Mouse (Mus musculus): Measurements from ENCODE around the gene Akr1b3. TPM values are rescaled to one million over a fixed set of nuclear protein-coding genes. Genes with fewer than 3 reads are reported as not detected.

The Akr1b3 gene
- polyA plus RNA-seq (2012; ENCODE audit: low replicate concordance), result 29.2 and 47.3 TPM in 2 replicates

DNA sequence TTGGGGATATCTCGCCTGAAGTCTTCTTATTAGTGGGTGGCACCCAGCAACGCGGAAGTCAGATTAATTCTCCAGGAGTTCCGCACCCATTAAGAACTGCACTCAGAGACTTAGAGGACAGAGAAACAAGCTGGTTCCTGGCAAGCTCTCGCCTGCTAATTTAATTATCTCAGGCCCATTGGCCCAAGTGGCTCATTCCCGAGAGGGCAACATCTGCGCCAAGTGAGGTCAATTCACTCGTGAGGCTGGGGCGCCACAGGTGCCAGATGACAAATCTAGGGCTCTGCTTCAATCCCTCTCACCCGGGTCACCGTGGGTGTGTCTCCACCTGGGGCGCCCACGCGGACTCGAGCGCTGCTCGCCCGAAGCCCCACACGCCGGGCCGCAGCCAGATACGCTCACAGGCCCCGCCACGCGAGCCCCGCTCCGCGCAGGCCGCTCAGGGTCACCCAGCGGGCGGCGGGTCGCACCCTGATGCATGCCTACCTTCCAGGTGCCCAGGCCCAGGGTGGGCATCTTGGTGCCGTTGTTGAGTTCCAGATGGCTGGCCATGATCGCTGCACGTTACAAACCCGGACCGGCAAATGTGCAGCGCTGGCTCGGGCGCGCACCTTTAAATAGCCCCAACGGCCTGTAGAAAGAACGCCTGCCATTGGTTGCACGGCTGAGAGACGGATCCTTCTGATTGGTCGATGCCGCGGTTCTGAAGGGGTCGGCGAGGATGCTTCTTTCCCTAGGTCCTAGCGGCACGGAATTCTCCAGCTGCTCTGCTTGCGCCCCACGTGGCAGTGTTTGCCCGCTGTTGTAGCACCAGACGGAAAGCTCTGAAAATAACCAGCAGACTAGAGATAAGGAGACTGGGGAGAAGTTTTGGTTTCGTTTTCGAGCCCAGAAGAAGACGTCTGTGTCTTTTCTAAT lies at the start of gene Akr1b3:
Gene Akr1b3 (minus strand): TSS at position 625 of the 918 bp plus-strand sequence.

DNA sequence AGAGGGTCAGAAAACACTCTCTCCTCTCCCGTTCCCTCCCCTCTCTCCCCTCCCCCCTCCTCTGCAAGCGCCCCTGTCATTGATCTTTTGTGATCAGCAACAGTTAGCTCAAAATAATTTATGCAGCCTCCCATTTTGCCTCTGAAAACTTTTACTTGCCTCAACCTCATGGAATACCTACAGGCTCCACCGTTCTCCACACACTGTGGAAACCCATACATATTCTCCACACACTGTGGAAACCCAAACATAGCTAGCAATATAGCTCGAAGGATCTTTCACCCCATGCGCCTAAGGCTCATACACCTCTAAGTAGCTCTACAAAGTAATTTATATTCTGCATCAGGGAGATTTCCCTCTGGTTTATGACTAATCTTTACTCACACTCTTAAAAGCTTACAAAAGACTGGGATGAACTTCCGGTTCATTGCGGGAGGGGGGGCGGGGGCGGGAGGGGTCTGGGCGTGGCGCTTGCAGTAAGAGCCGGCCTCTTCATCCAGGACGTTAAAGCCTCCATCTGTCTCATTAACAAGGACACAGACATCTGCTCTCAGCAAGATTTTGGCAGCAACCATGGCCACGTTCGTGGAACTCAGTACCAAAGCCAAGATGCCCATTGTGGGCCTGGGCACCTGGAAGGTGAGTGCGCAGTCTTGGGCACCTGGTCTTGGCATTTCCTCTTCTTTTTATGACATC lies 36.5 kb upstream of the Akr1b3 start, which contains the start of gene Akr1b8:
Gene Akr1b8 (plus strand): TSS at position 462 of the 696 bp plus-strand sequence.

Other genes starting within 250 kb of the Akr1b3 start
- gene Slc35b4, start 140.4 kb downstream of the Akr1b3 start, polyA plus RNA-seq (2012; ENCODE audit: low replicate concordance), result 1.4 and 3.2 TPM in 2 replicates
- gene Akr1b8, start 36.6 kb upstream of the Akr1b3 start, polyA plus RNA-seq (2012; ENCODE audit: low replicate concordance), result 1.5 TPM in 1 of 2 replicates, not detected in the other
- gene Akr1b10, start 66.7 kb upstream of the Akr1b3 start, polyA plus RNA-seq (2012; ENCODE audit: low replicate concordance), result 0.36 and 0.93 TPM in 2 replicates
- 0.55 TPM in 1 of 2 replicates, not detected in the other for gene Akr1b7, start 94.9 kb upstream of the Akr1b3 start, polyA plus RNA-seq (2012; ENCODE audit: low replicate concordance)
- 3.3 and 9.2 TPM in 2 replicates for gene Bpgm, start 158.7 kb upstream of the Akr1b3 start, polyA plus RNA-seq (2012; ENCODE audit: low replicate concordance)

Data from leukemia stem cell, adult 10-12 weeks (primary cell).